Comparison of ENCODE assay signal across 7 mouse cellular contexts in genomic region chr10:81293334-81294030, GRCm38 (mm10). TPM values are rescaled to one million over a fixed set of nuclear protein-coding genes. Genes with fewer than 3 reads are reported as not detected.
DNase-seq lines count a peak whose midpoint lies in the region; ATAC-seq and TF ChIP-seq lines count a peak whose summit lies in the region.

No protein-coding gene starts in this region.

- peak overlapping the region; percentile 98 for H3K4me2 ChIP-seq in forebrain, embryonic 12.5 days
- H3K4me2 ChIP-seq in limb, embryonic 15.5 days = peak overlapping the region; percentile 79
- H3K4me2 ChIP-seq in stomach, postnatal 0 days (replicated peaks; ENCODE audit: low read depth) = peak overlapping the region; percentile 93

- H3K9ac ChIP-seq in forebrain, embryonic 12.5 days = peak overlapping the region; percentile 82
- peak overlapping the region; percentile 74 for H3K9ac ChIP-seq in limb, embryonic 15.5 days
- peak overlapping the region; percentile 86 for H3K9ac ChIP-seq in stomach, postnatal 0 days (ENCODE audit: low read length)

- no peak for TF ChIP-seq CTCF in spleen, adult 2 months (IDR thresholded peaks at IDR 0.05; ENCODE audit: extremely low read depth, insufficient read depth, insufficient read length, insufficient replicate concordance)
- no peak for TF ChIP-seq CTCF in stomach, postnatal 0 days (IDR thresholded peaks at IDR 0.05; ENCODE audit: low read depth)

- H3K4me1 ChIP-seq in spleen, adult 2 months (ENCODE audit: control insufficient read depth, insufficient read depth, insufficient read length) = peaks cover 57% of the 10 kb centered on the region
- H3K4me1 ChIP-seq in forebrain, embryonic 12.5 days = peaks cover 39% of the 10 kb centered on the region
- H3K4me1 ChIP-seq in limb, embryonic 15.5 days = peaks cover 57% of the 10 kb centered on the region
- H3K4me1 ChIP-seq in stomach, postnatal 0 days (replicated peaks; ENCODE audit: control insufficient read depth, insufficient read depth) = peaks cover 7% of the 10 kb centered on the region

- 2% methylated on average over 25 of the region's 25 CpGs for WGBS in spleen, adult 2 months
- WGBS in forebrain, embryonic 12.5 days = 3% methylated on average over 25 of the region's 25 CpGs
- WGBS in limb, embryonic 15.5 days = 5% methylated on average over 25 of the region's 25 CpGs
- WGBS in stomach, postnatal 0 days = 1% methylated on average over 23 of the region's 25 CpGs

- peak overlapping the region; percentile 83 for H3K4me3 ChIP-seq in spleen, adult 2 months (ENCODE audit: extremely low read depth, insufficient read depth, insufficient read length)
- peak overlapping the region; percentile 87 for H3K4me3 ChIP-seq in forebrain, embryonic 12.5 days (replicated peaks)
- peak overlapping the region; percentile 86 for H3K4me3 ChIP-seq in limb, embryonic 15.5 days
- peak overlapping the region; percentile 73 for H3K4me3 ChIP-seq in stomach, postnatal 0 days (ENCODE audit: low read depth, low read length)

- TF ChIP-seq EP300 in stomach, postnatal 0 days (optimal IDR thresholded peaks at IDR 0.05) = no peak

- H3K27ac ChIP-seq in spleen, adult 2 months (ENCODE audit: insufficient read depth, low read length) = peak overlapping the region; percentile 93
- peak overlapping the region; percentile 91 for H3K27ac ChIP-seq in forebrain, embryonic 12.5 days
- peak overlapping the region; percentile 91 for H3K27ac ChIP-seq in limb, embryonic 15.5 days
- H3K27ac ChIP-seq in stomach, postnatal 0 days (replicated peaks) = peak overlapping the region; percentile 94

- H3K36me3 ChIP-seq in spleen, adult 2 months (ENCODE audit: control insufficient read depth, insufficient read depth, low read length) = no peaks in the 10 kb centered on the region
- H3K36me3 ChIP-seq in forebrain, embryonic 12.5 days (replicated peaks) = peaks cover 12% of the 10 kb centered on the region; the same call in 1 of the 2 replicates
- peaks cover 12% of the 10 kb centered on the region; the same call in 1 of the 2 replicates for H3K36me3 ChIP-seq in limb, embryonic 15.5 days
- H3K36me3 ChIP-seq in stomach, postnatal 0 days (ENCODE audit: control insufficient read depth, insufficient read depth, low read length) = no peaks in the 10 kb centered on the region

- peak; percentile 13 for ATAC-seq in forebrain, embryonic 12.5 days (ENCODE audit: low FRiP score)
- no peak for ATAC-seq in limb, embryonic 15.5 days (ENCODE audit: insufficient number of reproducible peaks, low FRiP score, low TSS enrichment, low read depth)
- no peak for ATAC-seq in stomach, postnatal 0 days (ENCODE audit: low FRiP score, low TSS enrichment)

- no peaks in the 10 kb centered on the region for H3K9me3 ChIP-seq in forebrain, embryonic 12.5 days
- no peaks in the 10 kb centered on the region for H3K9me3 ChIP-seq in limb, embryonic 15.5 days
- H3K9me3 ChIP-seq in stomach, postnatal 0 days (ENCODE audit: control insufficient read depth, low read length) = no peaks in the 10 kb centered on the region

- no peaks in the 10 kb centered on the region for H3K27me3 ChIP-seq in spleen, adult 2 months (ENCODE audit: control insufficient read depth, insufficient read depth, low read length)
- H3K27me3 ChIP-seq in forebrain, embryonic 12.5 days = peaks cover 24% of the 10 kb centered on the region
- peaks cover 21% of the 10 kb centered on the region for H3K27me3 ChIP-seq in limb, embryonic 15.5 days
- H3K27me3 ChIP-seq in stomach, postnatal 0 days (ENCODE audit: control insufficient read depth, insufficient read depth, low read length) = no peaks in the 10 kb centered on the region

- no peak for TF ChIP-seq POLR2A in spleen, adult 2 months (IDR thresholded peaks at IDR 0.05; ENCODE audit: low read depth, low read length)

- no peak for DNase-seq in spleen, adult 2 months (ENCODE audit: low read depth in 1 of 2, low spot score in 2 of 2)
- no peak for DNase-seq in spleen, adult 18-20 months
- DNase-seq in stomach, postnatal 0 days (ENCODE audit: low spot score) = no peak
- no peak for DNase-seq in ovary, adult 18-20 months (ENCODE audit: low spot score)
- DNase-seq in ovary, postnatal 14 days (ENCODE audit: low spot score) = no peak

RNA-seq across cellular contexts. Expression of gene Pip5k1c, which starts 0.7 kb away (rescaled TPM):
- polyA plus RNA-seq in spleen, adult 2 months (2012; rRNA removed) = 93.2 and 111 TPM in 2 replicates
- polyA plus RNA-seq in forebrain, embryonic 12.5 days (2016; fragmentation: Nextera tagmentation; extraction: Ambion mirVana) = 84.1 and 98.7 TPM in 2 replicates
- 44.8 and 48.1 TPM in 2 replicates for polyA plus RNA-seq in limb, embryonic 15.5 days (2015; fragmentation: Nextera tagmentation; extraction: Ambion mirVana)
- 19.1 and 21.1 TPM in 2 replicates for polyA plus RNA-seq in stomach, postnatal 0 days (2015; fragmentation: Nextera tagmentation; extraction: Ambion mirVana)

RNA-seq across cellular contexts. Expression of gene Tjp3, which starts 2.1 kb away (rescaled TPM):
- 8.1 and 10.6 TPM in 2 replicates for polyA plus RNA-seq in spleen, adult 2 months (2012; rRNA removed)
- polyA plus RNA-seq in forebrain, embryonic 12.5 days (2016; fragmentation: Nextera tagmentation; extraction: Ambion mirVana) = 9.7 and 11.4 TPM in 2 replicates
- polyA plus RNA-seq in limb, embryonic 15.5 days (2015; fragmentation: Nextera tagmentation; extraction: Ambion mirVana) = 8.4 and 9.9 TPM in 2 replicates
- polyA plus RNA-seq in stomach, postnatal 0 days (2015; fragmentation: Nextera tagmentation; extraction: Ambion mirVana) = 42.5 and 46.0 TPM in 2 replicates

RNA-seq across cellular contexts. Expression of gene Apba3, which starts 26.7 kb away (rescaled TPM):
- 63.0 and 77.1 TPM in 2 replicates for polyA plus RNA-seq in spleen, adult 2 months (2012; rRNA removed)
- polyA plus RNA-seq in forebrain, embryonic 12.5 days (2016; fragmentation: Nextera tagmentation; extraction: Ambion mirVana) = 31.1 and 33.3 TPM in 2 replicates
- 77.1 and 87.5 TPM in 2 replicates for polyA plus RNA-seq in limb, embryonic 15.5 days (2015; fragmentation: Nextera tagmentation; extraction: Ambion mirVana)
- 30.5 and 34.6 TPM in 2 replicates for polyA plus RNA-seq in stomach, postnatal 0 days (2015; fragmentation: Nextera tagmentation; extraction: Ambion mirVana)

RNA-seq across cellular contexts. Expression of gene Mrpl54, which starts 26.7 kb away (rescaled TPM):
- polyA plus RNA-seq in spleen, adult 2 months (2012; rRNA removed) = 63.6 and 86.9 TPM in 2 replicates
- polyA plus RNA-seq in forebrain, embryonic 12.5 days (2016; fragmentation: Nextera tagmentation; extraction: Ambion mirVana) = 136 and 138 TPM in 2 replicates
- 189 and 194 TPM in 2 replicates for polyA plus RNA-seq in limb, embryonic 15.5 days (2015; fragmentation: Nextera tagmentation; extraction: Ambion mirVana)
- polyA plus RNA-seq in stomach, postnatal 0 days (2015; fragmentation: Nextera tagmentation; extraction: Ambion mirVana) = 210 and 215 TPM in 2 replicates

RNA-seq across cellular contexts. Expression of gene Cactin, which starts 27.4 kb away (rescaled TPM):
- 38.6 and 44.8 TPM in 2 replicates for polyA plus RNA-seq in spleen, adult 2 months (2012; rRNA removed)
- polyA plus RNA-seq in forebrain, embryonic 12.5 days (2016; fragmentation: Nextera tagmentation; extraction: Ambion mirVana) = 60.8 and 61.8 TPM in 2 replicates
- polyA plus RNA-seq in limb, embryonic 15.5 days (2015; fragmentation: Nextera tagmentation; extraction: Ambion mirVana) = 37.3 and 39.3 TPM in 2 replicates
- 16.2 and 16.6 TPM in 2 replicates for polyA plus RNA-seq in stomach, postnatal 0 days (2015; fragmentation: Nextera tagmentation; extraction: Ambion mirVana)
